Mouse (Mus musculus) spleen, adult 2 months (tissue): Measurements from ENCODE around the gene Gins2. TPM values are rescaled to one million over a fixed set of nuclear protein-coding genes. Genes with fewer than 3 reads are reported as not detected.
A peak's percentile ranks its signal among the peaks of the same experiment; 100 is the strongest.

Experiments
- DNase-seq, 2 experiments: peaks; one replicate each; pipeline versions ENCODE4 v3.0.0 to v3.0.0-alpha.2; 2012 to 2021; ENCODE audit warnings: low spot score in 2 of 2, low read depth in 1 of 2
- H3K27ac ChIP-seq: fragments of 200-500 bp; 2 replicates; pipeline ENCODE4 v1.5.1; 2012; ENCODE audit warnings: low read length, inconsistent platforms; ENCODE audit not compliant: insufficient read depth
- H3K27me3 ChIP-seq: fragments of 200-500 bp; 2 replicates; pipeline ENCODE4 v1.6.1; 2012; ENCODE audit warnings: mild to moderate bottlenecking, moderate library complexity, low read length, inconsistent platforms; ENCODE audit not compliant: control insufficient read depth, insufficient read depth
- H3K36me3 ChIP-seq: fragments of 200-500 bp; 2 replicates; pipeline ENCODE4 v1.6.1; 2012; ENCODE audit warnings: mild to moderate bottlenecking, low read length, inconsistent platforms; ENCODE audit not compliant: control insufficient read depth, insufficient read depth
- H3K4me1 ChIP-seq: fragments of 200-500 bp; 2 replicates; pipeline ENCODE4 v1.6.1; 2011; ENCODE audit warnings: inconsistent platforms; ENCODE audit not compliant: control insufficient read depth, insufficient read depth, insufficient read length
- H3K4me3 ChIP-seq: fragments of 200-500 bp; 2 replicates; pipeline ENCODE4 v1.5.1; 2011; ENCODE audit warnings: mild to moderate bottlenecking, inconsistent platforms; ENCODE audit not compliant: insufficient read depth, insufficient read length; ENCODE audit errors: extremely low read depth
- CTCF ChIP-seq: fragments of 200-500 bp; IDR thresholded peaks from 2 replicates; pipeline ENCODE4 v1.5.1; 2011; ENCODE audit warnings: mild to moderate bottlenecking, inconsistent platforms; ENCODE audit not compliant: insufficient read depth, insufficient read length, insufficient replicate concordance; ENCODE audit errors: extremely low read depth
- POLR2A ChIP-seq: fragments of 200-500 bp; IDR thresholded peaks from 2 replicates; pipeline ENCODE4 v1.6.1; 2011; ENCODE audit warnings: low read depth, low read length, inconsistent platforms
- WGBS: fragments of 180-500 bp; shearing (Covaris S2); methylation state at CpG from one replicate; pipeline ENCODE4 v1.1.7; 2018; 5-methylcytosine and 5-hydroxymethylcytosine counted together
- polyA plus RNA-seq: library from polyadenylated mRNA; depleted of rRNA; stranded (reverse); fragments of >200 nt; gene quantifications from 2 replicates; pipeline ENCODE4 v1.2.3, GENCODE M21; 2012

Gins2 gene
- polyA plus RNA-seq, 1 experiment: 8.1 TPM

DNA sequence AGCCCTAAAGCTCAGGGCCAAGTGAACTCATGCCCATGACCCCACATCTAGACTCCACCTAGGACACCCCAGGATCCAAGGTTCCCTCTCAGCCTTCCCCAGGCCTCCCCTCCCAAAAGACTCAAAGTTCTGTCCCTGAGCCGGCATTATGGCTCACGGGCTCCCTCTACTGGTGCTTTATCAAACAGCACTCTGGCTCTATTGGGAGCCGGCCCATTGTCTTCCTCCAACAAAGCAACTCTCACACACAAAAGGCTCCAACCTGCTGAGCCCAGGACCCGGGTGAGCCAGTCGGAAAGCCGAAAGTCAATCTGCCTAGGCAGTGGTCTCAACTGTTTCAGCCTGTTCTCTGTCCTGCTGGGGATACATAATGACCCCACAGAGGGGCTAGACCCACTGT, 29.0 kb upstream of the Gins2 start:
- Histone ChIP-seq H3K36me3 (no peaks in the 10 kb centered on the region), H3K27ac (no peak overlapping the region), H3K4me3 (no peak overlapping the region), H3K4me1 (no peaks in the 10 kb centered on the region), H3K27me3 (no peaks in the 10 kb centered on the region)
- peak; percentile 25 to 56 for DNase-seq
- peak; percentile 77; the same call in 1 of the 2 replicates for TF ChIP-seq CTCF
- TF ChIP-seq POLR2A: no peak
- 1% methylated on average over 6 of the region's 6 CpGs for WGBS

GRCm38 (mm10) chr8:120616663-120617626, 27.8 kb upstream of the Gins2 start:
- 89% methylated on average over 7 of the region's 8 CpGs for WGBS
- DNase-seq: no peak
- Histone ChIP-seq H3K27ac (no peak overlapping the region), H3K4me1 (no peaks in the 10 kb centered on the region), H3K4me3 (no peak overlapping the region), H3K36me3 (no peaks in the 10 kb centered on the region), H3K27me3 (no peaks in the 10 kb centered on the region)
- no peak for TF ChIP-seq POLR2A
- TF ChIP-seq CTCF: no peak

DNA sequence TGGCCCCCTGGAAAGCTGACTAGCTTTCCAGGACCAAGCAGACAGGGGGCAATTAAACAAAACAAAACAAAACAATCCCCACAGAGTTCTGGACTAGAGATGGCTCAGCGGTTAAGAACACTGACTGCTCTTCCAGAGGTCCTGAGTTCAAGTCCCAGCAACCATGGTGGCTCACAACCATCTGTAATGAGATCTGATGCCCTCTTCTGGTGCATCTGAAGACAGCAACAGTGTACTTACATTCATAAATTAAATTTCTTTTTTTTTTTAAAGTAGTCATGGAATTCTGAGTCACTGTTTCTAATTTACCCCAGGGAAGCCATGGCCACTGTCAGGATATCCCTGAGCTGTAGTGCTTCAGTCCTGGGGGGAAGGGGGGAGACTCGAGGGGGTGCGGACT, 25.4 kb upstream of the Gins2 start:
- no peak overlapping the region for H3K27ac ChIP-seq
- 88% methylated on average over 3 of the region's 3 CpGs for WGBS
- no peak for DNase-seq
- no peak for TF ChIP-seq POLR2A
- no peak for TF ChIP-seq CTCF
- H3K4me1 ChIP-seq: no peaks in the 10 kb centered on the region
- H3K27me3 ChIP-seq: no peaks in the 10 kb centered on the region
- no peaks in the 10 kb centered on the region for H3K36me3 ChIP-seq
- no peak overlapping the region for H3K4me3 ChIP-seq

DNA sequence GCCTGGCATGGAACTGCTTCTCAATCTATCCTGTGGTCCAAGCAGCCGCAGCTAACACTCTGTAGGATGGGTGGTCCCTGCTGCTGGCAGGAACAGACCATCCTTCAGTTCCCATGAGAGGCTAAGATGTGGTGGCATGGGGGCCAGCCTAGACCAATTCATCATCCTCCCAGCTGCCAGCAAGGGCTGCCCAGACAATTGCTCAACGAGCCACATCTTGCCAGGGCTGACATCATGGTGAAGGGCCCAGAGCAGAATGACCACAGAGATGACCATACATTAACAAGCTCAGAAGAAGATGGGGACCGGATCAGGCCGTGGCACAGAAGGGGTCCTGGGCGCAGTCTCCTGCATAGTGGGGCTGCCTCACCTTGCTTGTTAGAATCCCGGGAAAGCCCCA, 21.7 kb upstream of the Gins2 start:
- no peaks in the 10 kb centered on the region for H3K36me3 ChIP-seq
- H3K27me3 ChIP-seq: no peaks in the 10 kb centered on the region
- no peak overlapping the region for H3K27ac ChIP-seq
- DNase-seq: no peak
- no peaks in the 10 kb centered on the region for H3K4me1 ChIP-seq
- TF ChIP-seq CTCF (no peak), POLR2A (no peak)
- 88% methylated on average over 6 of the region's 6 CpGs for WGBS
- H3K4me3 ChIP-seq: no peak overlapping the region

DNA sequence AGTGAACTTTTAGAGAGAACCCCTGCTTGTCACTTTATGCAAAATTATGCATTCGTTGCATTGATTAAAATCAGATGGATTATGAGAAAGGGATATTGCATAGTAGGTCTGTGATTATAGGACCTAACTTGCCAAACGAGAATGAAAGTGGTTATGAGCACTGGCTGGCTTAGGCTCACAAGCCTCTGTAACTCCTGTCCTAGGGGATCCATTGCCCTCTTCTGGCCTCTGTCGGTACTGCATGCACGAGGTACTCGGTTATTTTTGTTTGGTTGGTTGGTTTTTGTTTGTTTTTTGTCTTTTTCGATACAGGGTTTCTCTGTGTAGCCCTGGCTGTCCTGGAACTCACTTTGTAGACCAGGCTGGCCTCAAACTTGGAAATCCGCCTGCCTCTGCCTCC, 18.8 kb upstream of the Gins2 start:
- peak; percentile 32 to 67 for DNase-seq
- H3K27me3 ChIP-seq: no peaks in the 10 kb centered on the region
- no peaks in the 10 kb centered on the region for H3K4me1 ChIP-seq
- TF ChIP-seq CTCF (peak; percentile 56; the same call in 1 of the 2 replicates), POLR2A (no peak)
- no peaks in the 10 kb centered on the region for H3K36me3 ChIP-seq
- WGBS: 15% methylated on average over 7 of the region's 7 CpGs
- H3K4me3 ChIP-seq: no peak overlapping the region
- no peak overlapping the region for H3K27ac ChIP-seq

GRCm38 (mm10) chr8:120607460-120607859, 18.4 kb upstream of the Gins2 start:
- Histone ChIP-seq H3K27ac (no peak overlapping the region), H3K27me3 (no peaks in the 10 kb centered on the region), H3K36me3 (no peaks in the 10 kb centered on the region), H3K4me1 (no peaks in the 10 kb centered on the region), H3K4me3 (no peak overlapping the region)
- TF ChIP-seq CTCF (no peak), POLR2A (no peak)
- no peak for DNase-seq
- WGBS: 82% methylated on average over 9 of the region's 9 CpGs

DNA sequence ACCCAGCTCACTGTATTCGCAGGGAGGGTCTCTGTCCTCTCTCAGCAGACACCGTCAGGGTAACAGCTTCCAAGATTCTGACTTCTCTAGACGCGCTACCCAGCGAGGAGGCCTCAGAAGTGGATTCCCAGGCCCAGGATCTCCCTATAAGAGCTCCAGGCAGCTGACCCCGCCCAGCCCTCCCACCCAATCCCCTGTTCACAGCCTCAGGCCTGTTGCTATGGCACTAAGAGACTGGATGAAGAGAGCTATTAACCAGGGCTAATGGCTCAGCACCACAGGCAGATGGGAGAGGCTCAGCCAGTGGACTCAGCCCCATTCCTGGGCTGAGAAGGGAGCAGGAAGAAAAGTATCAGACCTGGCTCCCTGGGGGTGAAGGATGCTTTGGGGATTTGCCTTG, 13.6 kb upstream of the Gins2 start:
- WGBS: 80% methylated on average over 6 of the region's 6 CpGs
- Histone ChIP-seq H3K4me1 (no peaks in the 10 kb centered on the region; the same call in 1 of the 2 replicates), H3K36me3 (no peaks in the 10 kb centered on the region), H3K27ac (no peak overlapping the region), H3K27me3 (no peaks in the 10 kb centered on the region), H3K4me3 (no peak overlapping the region)
- no peak for DNase-seq
- no peak for TF ChIP-seq CTCF
- no peak for TF ChIP-seq POLR2A
